Comparison of ENCODE assay signal across 25 mouse cellular contexts in genomic region chr7:78290186-78290585, GRCm38 (mm10).
"Had no signal": no experiment of that assay in that cellular context is flagged by ENCODE, and none has a peak within 500 bp of the region (broad histone marks: within the 10 kb centered on the region; RNA-seq: fewer than 3 reads in every experiment).

No protein-coding gene starts in this region.

- H3K4me2 ChIP-seq: embryonic facial prominence, embryonic 12.5 days; embryonic facial prominence, embryonic 13.5 days; embryonic facial prominence, embryonic 15.5 days; forebrain, embryonic 12.5 days; forebrain, embryonic 13.5 days; forebrain, embryonic 15.5 days had no signal

- H3K27me3 ChIP-seq: embryonic facial prominence, embryonic 12.5 days; embryonic facial prominence, embryonic 13.5 days; embryonic facial prominence, embryonic 15.5 days; forebrain, embryonic 12.5 days; forebrain, embryonic 13.5 days; forebrain, embryonic 15.5 days had no signal

- H3K4me3 ChIP-seq: embryonic facial prominence, embryonic 10.5 days; embryonic facial prominence, embryonic 12.5 days; embryonic facial prominence, embryonic 13.5 days; embryonic facial prominence, embryonic 15.5 days; erythroblast, embryonic 14.5 days; forebrain, embryonic 10.5 days; forebrain, embryonic 12.5 days; forebrain, embryonic 13.5 days; forebrain, embryonic 15.5 days; gastrocnemius, adult 2 months; heart, adult 2 months; heart, embryonic 10.5 days had no signal

- H3K9ac ChIP-seq: embryonic facial prominence, embryonic 12.5 days; embryonic facial prominence, embryonic 13.5 days; embryonic facial prominence, embryonic 15.5 days; forebrain, embryonic 12.5 days; forebrain, embryonic 13.5 days; forebrain, embryonic 15.5 days; forebrain, postnatal 0 days had no signal

- H3K4me1 ChIP-seq: embryonic facial prominence, embryonic 10.5 days; embryonic facial prominence, embryonic 12.5 days; embryonic facial prominence, embryonic 13.5 days; embryonic facial prominence, embryonic 15.5 days; forebrain, embryonic 10.5 days; forebrain, embryonic 13.5 days; forebrain, embryonic 15.5 days; heart, embryonic 10.5 days had no signal

- H3K27ac ChIP-seq: embryonic facial prominence, embryonic 10.5 days; embryonic facial prominence, embryonic 12.5 days; embryonic facial prominence, embryonic 13.5 days; embryonic facial prominence, embryonic 15.5 days; forebrain, embryonic 10.5 days; forebrain, embryonic 12.5 days; forebrain, embryonic 13.5 days; forebrain, embryonic 15.5 days; gastrocnemius, adult 2 months; heart, adult 2 months; heart, embryonic 10.5 days had no signal

- H3K36me3 ChIP-seq: embryonic facial prominence, embryonic 10.5 days; embryonic facial prominence, embryonic 12.5 days; embryonic facial prominence, embryonic 13.5 days; embryonic facial prominence, embryonic 15.5 days; forebrain, embryonic 10.5 days; forebrain, embryonic 12.5 days; forebrain, embryonic 15.5 days; heart, embryonic 10.5 days had no signal

- DNase-seq: cerebellum, postnatal 14 days; cerebellum, postnatal 25 days; cerebellum, postnatal 36 days; embryo, embryonic 11 days; forebrain, postnatal 0 days; gastrocnemius, adult 2 months; gastrocnemius, postnatal 10 days; gastrocnemius, postnatal 14 days; gastrocnemius, postnatal 25 days; gastrocnemius, postnatal 36 days; heart, adult 11 months; heart, adult 18-20 months; heart, adult 2 months had no signal

- ATAC-seq: forebrain, embryonic 13.5 days; forebrain, embryonic 14.5 days; forebrain, embryonic 15.5 days; forebrain, embryonic 16.5 days; forebrain, postnatal 0 days had no signal

- H3K9me3 ChIP-seq: embryonic facial prominence, embryonic 10.5 days; embryonic facial prominence, embryonic 12.5 days; embryonic facial prominence, embryonic 13.5 days; embryonic facial prominence, embryonic 15.5 days; forebrain, embryonic 10.5 days; forebrain, embryonic 12.5 days; forebrain, embryonic 13.5 days; forebrain, embryonic 15.5 days; heart, embryonic 10.5 days had no signal
